In genomic region chr15:84680545-84681454, GRCm38 (mm10) we compare ENCODE assay signal across 8 mouse cellular contexts. TPM values are rescaled to one million over a fixed set of nuclear protein-coding genes. Genes with fewer than 3 reads are reported as not detected.
DNase-seq lines count a peak whose midpoint lies in the region; ATAC-seq and TF ChIP-seq lines count a peak whose summit lies in the region.

No protein-coding gene starts in this region.

- no peaks in the 10 kb centered on the region for H3K36me3 ChIP-seq in embryonic facial prominence, embryonic 10.5 days (replicated peaks)
- H3K36me3 ChIP-seq in heart, adult 2 months (ENCODE audit: control insufficient read depth, insufficient read depth, low read length) = no peaks in the 10 kb centered on the region
- no peaks in the 10 kb centered on the region for H3K36me3 ChIP-seq in liver, embryonic 16.5 days (ENCODE audit: control insufficient read depth, insufficient read depth)
- no peaks in the 10 kb centered on the region for H3K36me3 ChIP-seq in neural tube, embryonic 13.5 days

- H3K27ac ChIP-seq in embryonic facial prominence, embryonic 10.5 days (replicated peaks) = peak overlapping the region; percentile 81
- peak overlapping the region; percentile 53 for H3K27ac ChIP-seq in heart, adult 2 months
- no peak overlapping the region for H3K27ac ChIP-seq in liver, embryonic 16.5 days (ENCODE audit: low read length)
- H3K27ac ChIP-seq in neural tube, embryonic 13.5 days (replicated peaks) = peak overlapping the region; percentile 38; the same call in 1 of the 2 replicates

- peak; percentile 50 to 64 for DNase-seq in left cerebral cortex, postnatal 14 days (ENCODE audit: low spot score in 2 of 2)
- no peak for DNase-seq in left cerebral cortex, adult 11 months (ENCODE audit: low spot score)
- peak; percentile 93 for DNase-seq in embryonic facial prominence, embryonic 10.5 days (ENCODE audit: low spot score)
- peak; percentile 91 to 98 for DNase-seq in heart, adult 2 months
- peak; percentile 94 for DNase-seq in kidney, adult 18-20 months
- peak; percentile 39 to 43 for DNase-seq in thymus, adult 18-20 months

- H3K9me3 ChIP-seq in embryonic facial prominence, embryonic 10.5 days = no peaks in the 10 kb centered on the region
- H3K9me3 ChIP-seq in liver, embryonic 16.5 days (replicated peaks; ENCODE audit: control insufficient read depth, low read length) = no peaks in the 10 kb centered on the region
- no peaks in the 10 kb centered on the region for H3K9me3 ChIP-seq in neural tube, embryonic 13.5 days

- H3K9ac ChIP-seq in heart, adult 2 months (ENCODE audit: low read depth, low read length) = peak overlapping the region; percentile 89
- H3K9ac ChIP-seq in liver, embryonic 16.5 days (ENCODE audit: low read depth, low read length) = peak overlapping the region; percentile 55
- peak overlapping the region; percentile 71 for H3K9ac ChIP-seq in neural tube, embryonic 13.5 days

- peak overlapping the region; percentile 59 for H3K4me2 ChIP-seq in liver, embryonic 16.5 days (ENCODE audit: low read depth, low read length)
- H3K4me2 ChIP-seq in neural tube, embryonic 13.5 days = peak overlapping the region; percentile 94

- H3K27me3 ChIP-seq in embryonic facial prominence, embryonic 10.5 days (replicated peaks; ENCODE audit: low read depth, poor library complexity, severe bottlenecking) = peaks cover 44% of the 10 kb centered on the region
- H3K27me3 ChIP-seq in heart, adult 2 months (ENCODE audit: control insufficient read depth, insufficient read depth, low read length) = no peaks in the 10 kb centered on the region; the same call in 1 of the 2 replicates
- H3K27me3 ChIP-seq in liver, embryonic 16.5 days (ENCODE audit: control insufficient read depth, insufficient read depth, low read depth, low read length) = peaks cover 3% of the 10 kb centered on the region; the same call in 1 of the 2 replicates
- peaks cover 25% of the 10 kb centered on the region for H3K27me3 ChIP-seq in neural tube, embryonic 13.5 days

- intact Hi-C loops in left cerebral cortex, postnatal 14 days (cut with DNase I) = no loop called here
- intact Hi-C loops in heart, adult 2 months (cut with DNase I) = no loop called here

- TF ChIP-seq POLR2A in heart, adult 2 months (IDR thresholded peaks at IDR 0.05; ENCODE audit: insufficient read depth, low read depth, low read length) = no peak

- no peak for TF ChIP-seq CTCF in heart, adult 2 months (IDR thresholded peaks at IDR 0.05)

- H3K4me3 ChIP-seq in embryonic facial prominence, embryonic 10.5 days = peak overlapping the region; percentile 83
- H3K4me3 ChIP-seq in heart, adult 2 months = peak overlapping the region; percentile 75
- peak overlapping the region; percentile 65 for H3K4me3 ChIP-seq in liver, embryonic 16.5 days (ENCODE audit: low read depth, low read length)
- peak overlapping the region; percentile 52 for H3K4me3 ChIP-seq in neural tube, embryonic 13.5 days

- ATAC-seq in liver, embryonic 16.5 days (ENCODE audit: low read depth) = peak; percentile 67
- ATAC-seq in neural tube, embryonic 13.5 days (ENCODE audit: low read depth) = peak; percentile 51

- no peaks in the 10 kb centered on the region for H3K79me2 ChIP-seq in heart, adult 2 months (replicated peaks; ENCODE audit: control insufficient read depth, insufficient read depth, low read length)

- no peak for TF ChIP-seq EP300 in heart, adult 2 months (IDR thresholded peaks at IDR 0.05; ENCODE audit: insufficient read depth, low read depth, low read length)

- H3K4me1 ChIP-seq in embryonic facial prominence, embryonic 10.5 days = peaks cover 70% of the 10 kb centered on the region
- H3K4me1 ChIP-seq in heart, adult 2 months (ENCODE audit: control insufficient read depth, insufficient read depth, low read length) = peaks cover 6% of the 10 kb centered on the region
- H3K4me1 ChIP-seq in liver, embryonic 16.5 days (ENCODE audit: control insufficient read depth, low read depth, low read length) = peaks cover 4% of the 10 kb centered on the region; the same call in 1 of the 2 replicates
- H3K4me1 ChIP-seq in neural tube, embryonic 13.5 days (replicated peaks) = peaks cover 29% of the 10 kb centered on the region

- WGBS in embryonic facial prominence, embryonic 10.5 days = under 1% methylated on average over 74 of the region's 77 CpGs
- WGBS in heart, adult 2 months = under 1% methylated on average over 77 of the region's 77 CpGs
- WGBS in liver, embryonic 16.5 days (ENCODE audit: insufficient replicate concordance) = under 1% methylated on average over 68 of the region's 77 CpGs
- 1% methylated on average over 72 of the region's 77 CpGs for WGBS in neural tube, embryonic 13.5 days

RNA-seq across cellular contexts. Expression of gene Prr5, which starts 11.4 kb away (rescaled TPM):
- 10 to 100 TPM; 11.9 to 13.7 TPM for total RNA-seq in left cerebral cortex, postnatal 14 days (2021)
- polyA plus RNA-seq in embryonic facial prominence, embryonic 10.5 days (2016; fragmentation: Nextera tagmentation; extraction: Ambion mirVana) = 16.2 and 17.7 TPM in 2 replicates
- 1 to 10 TPM; 2.8 to 4.9 TPM for total RNA-seq in heart, adult 2 months (2021)
- polyA plus RNA-seq in heart, adult 2 months (2012; rRNA removed) = 5.9 and 8.1 TPM in 2 replicates
- polyA plus RNA-seq in liver, embryonic 16.5 days (2015; fragmentation: Nextera tagmentation; extraction: Ambion mirVana) = 4.5 and 5.2 TPM in 2 replicates
- 21.9 and 24.2 TPM in 2 replicates for polyA plus RNA-seq in neural tube, embryonic 13.5 days (2015; fragmentation: Nextera tagmentation; extraction: Ambion mirVana)

RNA-seq across cellular contexts. Expression of gene Arhgap8, which starts 39.1 kb away (rescaled TPM):
- total RNA-seq in left cerebral cortex, postnatal 14 days (2021) = under 1 TPM in 1 of 2 experiments, not detected in 1; 0.40 TPM
- polyA plus RNA-seq in embryonic facial prominence, embryonic 10.5 days (2016; fragmentation: Nextera tagmentation; extraction: Ambion mirVana) = 5.9 and 6.6 TPM in 2 replicates
- 1 to 10 TPM in 1 of 2 experiments, under 1 TPM in 1; 0.70 to 1.5 TPM for total RNA-seq in heart, adult 2 months (2021)
- 1.7 and 1.9 TPM in 2 replicates for polyA plus RNA-seq in heart, adult 2 months (2012; rRNA removed)
- polyA plus RNA-seq in liver, embryonic 16.5 days (2015; fragmentation: Nextera tagmentation; extraction: Ambion mirVana) = 0.33 and 0.63 TPM in 2 replicates
- polyA plus RNA-seq in neural tube, embryonic 13.5 days (2015; fragmentation: Nextera tagmentation; extraction: Ambion mirVana) = 1.7 and 2.2 TPM in 2 replicates
